Mouse (Mus musculus) ES-Bruce4 (cell line): ENCODE measurements around the gene Podn.
"Not testable (repeated sequence)": the region's sequence is repeated elsewhere in the genome, so short reads cannot be mapped to it uniquely, and the experiment has no call there.

Experiments used
- CTCF ChIP-seq: IDR thresholded peaks from one replicate; pipeline ENCODE4 v1.8.1; 2011; ENCODE audit warnings: low read depth, low read length
- POLR2A ChIP-seq: IDR thresholded peaks from one replicate; pipeline ENCODE4 v1.8.1; 2011; ENCODE audit warnings: low read length; ENCODE audit not compliant: insufficient read depth

DNA sequence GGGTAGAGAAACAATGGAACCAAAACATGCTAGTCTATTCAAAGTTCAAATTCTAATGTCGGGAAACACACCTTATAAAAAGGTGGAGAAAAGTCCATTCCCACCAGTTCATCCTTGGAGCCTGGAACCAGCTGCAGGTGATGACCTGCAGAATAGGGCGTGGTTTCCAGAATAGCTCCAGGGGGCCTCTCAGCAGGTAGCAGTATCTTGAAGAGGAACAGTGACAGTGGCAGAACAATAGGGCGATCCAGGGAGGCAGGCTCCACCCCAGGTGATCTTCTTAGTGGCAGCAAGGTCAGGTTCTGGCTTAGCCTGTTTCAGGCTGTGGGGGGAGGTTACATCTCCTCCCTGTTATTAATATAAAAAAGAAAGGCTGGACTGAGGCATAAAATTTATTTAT is 49.3 kb upstream of the Podn start:
- not testable (repeated sequence) for TF ChIP-seq CTCF, POLR2A
